Mouse (Mus musculus): ENCODE measurements around the gene Prkcz.

Prkcz gene

GRCm38 (mm10) chr4:155395471-155395870, 34.3 kb upstream of the Prkcz start:
- Histone ChIP-seq H3K4me1 (replicated peaks; ENCODE audit: low read depth, low read length) (peaks cover 4% of the 10 kb centered on the region; the same call in 1 of the 2 replicates), H3K4me3 (replicated peaks; ENCODE audit: low read length) (no peak overlapping the region), H3K27me3 (ENCODE audit: insufficient read depth, low read length) (peaks cover 61% of the 10 kb centered on the region), H3K9me3 (ENCODE audit: low read length) (no peaks in the 10 kb centered on the region), H3K36me3 (ENCODE audit: insufficient read depth, low read length) (no peaks in the 10 kb centered on the region)
- TF ChIP-seq CTCF (conservative IDR thresholded peaks at IDR 0.05; ENCODE audit: low read length) (no peak), NANOG (IDR thresholded peaks at IDR 0.05; ENCODE audit: borderline replicate concordance, low read length) (no peak), POU5F1 (IDR thresholded peaks at IDR 0.05; ENCODE audit: borderline replicate concordance, low read length) (no peak)

- no peak for TF ChIP-seq POU5F1 (IDR thresholded peaks at IDR 0.05; ENCODE audit: borderline replicate concordance, low read length)
- TF ChIP-seq CTCF (conservative IDR thresholded peaks at IDR 0.05; ENCODE audit: low read length): no peak
- TF ChIP-seq NANOG (IDR thresholded peaks at IDR 0.05; ENCODE audit: borderline replicate concordance, low read length): no peak
- Histone ChIP-seq H3K4me1 (replicated peaks; ENCODE audit: low read depth, low read length) (no peaks in the 10 kb centered on the region), H3K36me3 (ENCODE audit: insufficient read depth, low read length) (no peaks in the 10 kb centered on the region)
Measured at GRCm38 (mm10) chr4:155387166-155387565, 26.0 kb upstream of the Prkcz start.

GRCm38 (mm10) chr4:155383326-155383725, 22.2 kb upstream of the Prkcz start:
- Histone ChIP-seq H3K9me3 (ENCODE audit: low read length) (no peaks in the 10 kb centered on the region), H3K4me3 (replicated peaks; ENCODE audit: low read length) (no peak overlapping the region), H3K4me1 (replicated peaks; ENCODE audit: low read depth, low read length) (peaks cover under 1% of the 10 kb centered on the region), H3K27me3 (ENCODE audit: insufficient read depth, low read length) (peaks cover 46% of the 10 kb centered on the region), H3K36me3 (ENCODE audit: insufficient read depth, low read length) (no peaks in the 10 kb centered on the region)
- no peak for TF ChIP-seq NANOG (IDR thresholded peaks at IDR 0.05; ENCODE audit: borderline replicate concordance, low read length)
- no peak for TF ChIP-seq POU5F1 (IDR thresholded peaks at IDR 0.05; ENCODE audit: borderline replicate concordance, low read length)
- no peak for TF ChIP-seq CTCF (conservative IDR thresholded peaks at IDR 0.05; ENCODE audit: low read length)

More at GRCm38 (mm10) chr4:155387166-155387565, 26.0 kb upstream of the Prkcz start:
- H3K4me3 ChIP-seq (replicated peaks; ENCODE audit: low read length): no peak overlapping the region
- H3K27me3 ChIP-seq (ENCODE audit: insufficient read depth, low read length): peaks cover 36% of the 10 kb centered on the region
- no peaks in the 10 kb centered on the region for H3K9me3 ChIP-seq (ENCODE audit: low read length)

GRCm38 (mm10) chr4:155382752-155383151, 21.6 kb upstream of the Prkcz start:
- Histone ChIP-seq H3K4me1 (replicated peaks; ENCODE audit: low read depth, low read length) (peaks cover 6% of the 10 kb centered on the region), H3K36me3 (ENCODE audit: insufficient read depth, low read length) (no peaks in the 10 kb centered on the region), H3K4me3 (replicated peaks; ENCODE audit: low read length) (no peak overlapping the region), H3K27me3 (ENCODE audit: insufficient read depth, low read length) (peaks cover 46% of the 10 kb centered on the region), H3K9me3 (ENCODE audit: low read length) (no peaks in the 10 kb centered on the region)
- no peak for TF ChIP-seq NANOG (IDR thresholded peaks at IDR 0.05; ENCODE audit: borderline replicate concordance, low read length)
- no peak for TF ChIP-seq POU5F1 (IDR thresholded peaks at IDR 0.05; ENCODE audit: borderline replicate concordance, low read length)
- TF ChIP-seq CTCF (conservative IDR thresholded peaks at IDR 0.05; ENCODE audit: low read length): no peak

- Histone ChIP-seq H3K9me3 (ENCODE audit: low read length) (no peaks in the 10 kb centered on the region), H3K27me3 (ENCODE audit: insufficient read depth, low read length) (peaks cover 41% of the 10 kb centered on the region), H3K4me1 (replicated peaks; ENCODE audit: low read depth, low read length) (peaks cover 12% of the 10 kb centered on the region), H3K36me3 (ENCODE audit: insufficient read depth, low read length) (no peaks in the 10 kb centered on the region), H3K4me3 (replicated peaks; ENCODE audit: low read length) (no peak overlapping the region)
- TF ChIP-seq NANOG (IDR thresholded peaks at IDR 0.05; ENCODE audit: borderline replicate concordance, low read length): no peak
- TF ChIP-seq CTCF (conservative IDR thresholded peaks at IDR 0.05; ENCODE audit: low read length): no peak
- TF ChIP-seq POU5F1 (IDR thresholded peaks at IDR 0.05; ENCODE audit: borderline replicate concordance, low read length): no peak
Measured at GRCm38 (mm10) chr4:155381974-155382373, 20.8 kb upstream of the Prkcz start.

- TF ChIP-seq CTCF (conservative IDR thresholded peaks at IDR 0.05; ENCODE audit: low read length) (no peak), POU5F1 (IDR thresholded peaks at IDR 0.05; ENCODE audit: borderline replicate concordance, low read length) (no peak), NANOG (IDR thresholded peaks at IDR 0.05; ENCODE audit: borderline replicate concordance, low read length) (no peak)
- Histone ChIP-seq H3K27me3 (ENCODE audit: insufficient read depth, low read length) (no peaks in the 10 kb centered on the region), H3K4me3 (replicated peaks; ENCODE audit: low read length) (no peak overlapping the region), H3K9me3 (ENCODE audit: low read length) (no peaks in the 10 kb centered on the region), H3K36me3 (ENCODE audit: insufficient read depth, low read length) (no peaks in the 10 kb centered on the region), H3K4me1 (replicated peaks; ENCODE audit: low read depth, low read length) (peaks cover 25% of the 10 kb centered on the region)
Measured at GRCm38 (mm10) chr4:155371797-155372735, 10.9 kb upstream of the Prkcz start.

GRCm38 (mm10) chr4:155370737-155371715, 9.9 kb upstream of the Prkcz start:
- peaks cover 25% of the 10 kb centered on the region for H3K4me1 ChIP-seq (replicated peaks; ENCODE audit: low read depth, low read length)
- no peaks in the 10 kb centered on the region for H3K27me3 ChIP-seq (ENCODE audit: insufficient read depth, low read length)
- TF ChIP-seq POU5F1 (IDR thresholded peaks at IDR 0.05; ENCODE audit: borderline replicate concordance, low read length) (no peak), CTCF (conservative IDR thresholded peaks at IDR 0.05; ENCODE audit: low read length) (no peak), NANOG (IDR thresholded peaks at IDR 0.05; ENCODE audit: borderline replicate concordance, low read length) (no peak)
- H3K4me3 ChIP-seq (replicated peaks; ENCODE audit: low read length): no peak overlapping the region
- no peaks in the 10 kb centered on the region for H3K36me3 ChIP-seq (ENCODE audit: insufficient read depth, low read length)
- no peaks in the 10 kb centered on the region for H3K9me3 ChIP-seq (ENCODE audit: low read length)

- Histone ChIP-seq H3K27me3 (ENCODE audit: insufficient read depth, low read length) (no peaks in the 10 kb centered on the region; the same call in 1 of the 2 replicates), H3K4me1 (replicated peaks; ENCODE audit: low read depth, low read length) (peaks cover 29% of the 10 kb centered on the region)
Measured at GRCm38 (mm10) chr4:155368684-155369083, 7.5 kb upstream of the Prkcz start.

More at GRCm38 (mm10) chr4:155368684-155369083, 7.5 kb upstream of the Prkcz start:
- H3K36me3 ChIP-seq (ENCODE audit: insufficient read depth, low read length): no peaks in the 10 kb centered on the region
- peak; percentile 98 for TF ChIP-seq CTCF (conservative IDR thresholded peaks at IDR 0.05; ENCODE audit: low read length)
- TF ChIP-seq NANOG (IDR thresholded peaks at IDR 0.05; ENCODE audit: borderline replicate concordance, low read length): no peak
- no peak for TF ChIP-seq POU5F1 (IDR thresholded peaks at IDR 0.05; ENCODE audit: borderline replicate concordance, low read length)
- H3K4me3 ChIP-seq (replicated peaks; ENCODE audit: low read length): peak overlapping the region; percentile 35; the same call in 1 of the 2 replicates
- no peaks in the 10 kb centered on the region for H3K9me3 ChIP-seq (ENCODE audit: low read length)

Measured in E14TG2a.4 (cell line).